Mouse (Mus musculus) G1E (cell line): ENCODE data around the gene Xrcc2.

ENCODE experiments used
- CTCF ChIP-seq: IDR thresholded peaks from 2 replicates; pipeline ENCODE4 v1.5.1; 2012; ENCODE audit warnings: low read depth, low read length, inconsistent platforms, mixed read lengths
- GATA1 ChIP-seq: IDR thresholded peaks from 2 replicates; pipeline ENCODE4 v1.6.1; 2012; ENCODE audit warnings: borderline replicate concordance, low read length, inconsistent platforms, mixed read lengths
- POLR2AphosphoS5 ChIP-seq: IDR thresholded peaks from 2 replicates; pipeline ENCODE4 v1.6.1; 2012; ENCODE audit warnings: low read depth, low read length, inconsistent platforms; ENCODE audit not compliant: insufficient replicate concordance

GRCm38 (mm10) chr5:25751552-25751951, 45.9 kb upstream of the Xrcc2 start:
- TF ChIP-seq CTCF (no peak), GATA1 (no peak), POLR2AphosphoS5 (no peak)
